Comparison of ENCODE assay signal across 8 mouse cellular contexts in genomic region chr4:74251348-74252244, GRCm38 (mm10). TPM values are rescaled to one million over a fixed set of nuclear protein-coding genes. Genes with fewer than 3 reads are reported as not detected.
A peak's percentile ranks its signal among the peaks of the same experiment; 100 is the strongest.
DNase-seq lines count a peak whose midpoint lies in the region; ATAC-seq lines count a peak whose summit lies in the region.

No protein-coding gene starts in this region.

- peak overlapping the region; percentile 78 for H3K4me2 ChIP-seq in intestine, embryonic 14.5 days (ENCODE audit: low read length)

- H3K36me3 ChIP-seq in intestine, embryonic 14.5 days (ENCODE audit: control insufficient read depth, insufficient read depth, low read length) = no peaks in the 10 kb centered on the region

- no peaks in the 10 kb centered on the region for H3K27me3 ChIP-seq in intestine, embryonic 14.5 days (replicated peaks; ENCODE audit: control insufficient read depth, insufficient read depth, low read length)

- H3K9me3 ChIP-seq in intestine, embryonic 14.5 days (ENCODE audit: control insufficient read depth, low read length) = no peaks in the 10 kb centered on the region

- peak; percentile 98 for ATAC-seq in intestine, embryonic 14.5 days (replicated peaks; ENCODE audit: low FRiP score, low TSS enrichment, low read depth)

- peak overlapping the region; percentile 83 for H3K4me3 ChIP-seq in intestine, embryonic 14.5 days (ENCODE audit: low read depth, low read length)

- intact Hi-C loops in left cerebral cortex, postnatal 14 days (cut with DNase I) = no loop called here

- peak; percentile 95 to 96 for DNase-seq in adrenal gland, adult 18-20 months (ENCODE audit: low spot score in 2 of 2)
- DNase-seq in embryo, embryonic 11 days = peak; percentile 98
- peak; percentile 98 for DNase-seq in gastrocnemius, postnatal 25 days
- peak; percentile 96 for DNase-seq in intestine, embryonic 14.5 days (ENCODE audit: low spot score)
- peak; percentile 98 to 99 for DNase-seq in left cerebral cortex, postnatal 14 days (ENCODE audit: low spot score in 2 of 2)
- peak; percentile 96 for DNase-seq in mesoderm, embryonic 11.5 days (ENCODE audit: low read depth, low spot score)
- DNase-seq in right cerebral cortex, postnatal 36 days (ENCODE audit: low spot score in 2 of 2) = peak; percentile 97 to 98
- peak; percentile 94 for DNase-seq in yolk sac, embryonic 10.5 days (ENCODE audit: low spot score)

- peak overlapping the region; percentile 81 for H3K27ac ChIP-seq in intestine, embryonic 14.5 days (ENCODE audit: low read depth)

- under 1% methylated on average over 68 of the region's 68 CpGs for WGBS in intestine, embryonic 14.5 days

- peaks cover 9% of the 10 kb centered on the region for H3K4me1 ChIP-seq in intestine, embryonic 14.5 days (replicated peaks; ENCODE audit: control insufficient read depth, insufficient read depth, low read length)

- H3K9ac ChIP-seq in intestine, embryonic 14.5 days (ENCODE audit: low read length) = peak overlapping the region; percentile 82

RNA-seq across cellular contexts. Expression of gene Kdm4c, which starts 9.3 kb away (rescaled TPM):
- 10 to 100 TPM; 19.4 to 19.8 TPM for total RNA-seq in adrenal gland, adult 18-20 months (2021)
- 1 to 10 TPM; 6.5 to 9.0 TPM for total RNA-seq in gastrocnemius, postnatal 25 days (2021)
- 11.9 and 13.0 TPM in 2 replicates for polyA plus RNA-seq in intestine, embryonic 14.5 days (2014; fragmentation: Nextera tagmentation; extraction: Ambion mirVana)
- 10 to 100 TPM; 20.6 to 21.1 TPM for total RNA-seq in left cerebral cortex, postnatal 14 days (2021)

Comparison
In these comparisons a context has a peak if more than half of its experiments do, and no peak if none do; other contexts are left out.
1. Peak in every context shown above with its lines: DNase-seq, ATAC-seq, H3K4me3 ChIP-seq and H3K27ac ChIP-seq.